Mouse (Mus musculus): ENCODE measurements around the gene Olfr555. TPM values are rescaled to one million over a fixed set of nuclear protein-coding genes. Genes with fewer than 3 reads are reported as not detected.
"Not testable (repeated sequence)": the region's sequence is repeated elsewhere in the genome, so short reads cannot be mapped to it uniquely, and the experiment has no call there.

The Olfr555 gene
- total RNA-seq (2014; rRNA removed; ENCODE audit: low replicate concordance) = not detected in 2 replicates
- not detected in 2 replicates for polyA plus RNA-seq (2015; fragmentation: Nextera tagmentation; extraction: Ambion mirVana)

DNA sequence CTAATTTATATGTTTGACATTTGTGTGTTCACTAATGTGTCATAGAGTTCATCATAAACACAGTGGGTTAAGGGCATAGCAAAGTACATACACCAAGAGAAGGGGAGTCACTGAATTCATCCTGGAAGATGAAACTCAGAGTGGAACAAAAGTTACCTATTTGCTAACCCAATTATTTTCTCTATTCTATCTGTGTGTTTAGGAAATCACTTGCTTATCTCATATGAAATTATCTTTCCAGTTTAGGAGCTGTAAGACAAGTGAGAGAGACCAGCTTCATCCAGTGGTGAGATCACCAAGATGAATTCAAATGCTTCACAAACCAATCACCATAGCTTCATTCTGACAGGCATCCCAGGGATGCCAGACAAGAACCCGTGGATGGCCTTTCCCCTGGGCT, at the start of gene Olfr555:
TSS of gene Olfr555 (plus strand) at position 301 of the 400 bp plus-strand sequence.
- H3K9me3 ChIP-seq (replicated peaks; ENCODE audit: control insufficient read depth, low read length) = no peaks in the 10 kb centered on the region
- no peaks in the 10 kb centered on the region for H3K4me1 ChIP-seq (ENCODE audit: control insufficient read depth, insufficient read depth)
- no peaks in the 10 kb centered on the region for H3K27me3 ChIP-seq (ENCODE audit: control insufficient read depth, insufficient read depth, low read length)
- H3K36me3 ChIP-seq (replicated peaks; ENCODE audit: control insufficient read depth, insufficient read depth, low read length) = no peaks in the 10 kb centered on the region
- no peak within 1 kb of the TSS for H3K4me3 ChIP-seq (ENCODE audit: low read depth, low read length)
- DNase-seq (ENCODE audit: low spot score) = no peak
- H3K4me2 ChIP-seq (ENCODE audit: low read depth, low read length) = no peak within 1 kb of the TSS
- TF ChIP-seq EP300 (IDR thresholded peaks at IDR 0.05; ENCODE audit: low read depth) (no peak), CTCF (IDR thresholded peaks at IDR 0.05; ENCODE audit: low read depth) (no peak)
- H3K27ac ChIP-seq (ENCODE audit: low read depth) = no peak within 1 kb of the TSS
- 56% methylated on average over 1 of the region's 1 CpGs for WGBS
- no peak for ATAC-seq (ENCODE audit: insufficient read depth, low read depth)
- H3K9ac ChIP-seq (replicated peaks; ENCODE audit: low read depth, low read length) = no peak within 1 kb of the TSS

GRCm38 (mm10) chr7:102618118-102618517, 40.5 kb upstream of the Olfr555 start, which contains the start of gene Olfr553:
TSS of gene Olfr553 (minus strand) at chr7:102618218.
- no peak for ATAC-seq (ENCODE audit: insufficient read depth, low read depth)

DNA sequence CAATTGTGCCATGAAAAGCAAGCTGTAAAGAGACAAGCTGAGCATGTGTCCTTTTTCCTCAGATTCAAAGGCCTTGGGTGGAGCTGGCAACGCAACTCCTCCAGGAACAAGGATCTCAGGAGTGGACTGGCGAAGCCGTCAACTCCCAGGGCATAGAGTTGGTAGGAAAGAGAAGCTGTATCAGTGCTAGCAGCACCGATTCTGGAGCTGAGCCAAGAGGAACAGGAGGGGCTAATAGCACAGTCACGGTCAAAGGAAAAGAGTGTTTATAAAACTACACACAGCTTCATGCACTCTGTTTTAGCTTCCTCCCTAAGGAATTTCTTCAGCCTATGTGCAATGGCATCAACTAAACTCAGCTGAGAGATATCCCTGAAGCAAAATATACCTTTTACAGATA, 39.0 kb upstream of the Olfr555 start:
- H3K27ac ChIP-seq (ENCODE audit: low read depth) = no peak overlapping the region
- no peaks in the 10 kb centered on the region for H3K27me3 ChIP-seq (ENCODE audit: control insufficient read depth, insufficient read depth, low read length)
- H3K4me3 ChIP-seq (ENCODE audit: low read depth, low read length) = no peak overlapping the region
- ATAC-seq (ENCODE audit: insufficient read depth, low read depth) (no peak), DNase-seq (ENCODE audit: low spot score) (no peak)
- TF ChIP-seq CTCF (IDR thresholded peaks at IDR 0.05; ENCODE audit: low read depth) (no peak), EP300 (IDR thresholded peaks at IDR 0.05; ENCODE audit: low read depth) (no peak)
- 19% methylated on average over 5 of the region's 5 CpGs for WGBS
- no peaks in the 10 kb centered on the region for H3K36me3 ChIP-seq (replicated peaks; ENCODE audit: control insufficient read depth, insufficient read depth, low read length)
- H3K4me1 ChIP-seq (ENCODE audit: control insufficient read depth, insufficient read depth) = no peaks in the 10 kb centered on the region
- no peaks in the 10 kb centered on the region for H3K9me3 ChIP-seq (replicated peaks; ENCODE audit: control insufficient read depth, low read length)
- H3K9ac ChIP-seq (replicated peaks; ENCODE audit: low read depth, low read length) = no peak overlapping the region
- H3K4me2 ChIP-seq (ENCODE audit: low read depth, low read length) = no peak overlapping the region

More at GRCm38 (mm10) chr7:102618118-102618517, 40.5 kb upstream of the Olfr555 start, which contains the start of gene Olfr553:
- Histone ChIP-seq H3K4me3 (ENCODE audit: low read depth, low read length) (no peak within 1 kb of the TSS), H3K27ac (ENCODE audit: low read depth) (no peak within 1 kb of the TSS), H3K4me1 (ENCODE audit: control insufficient read depth, insufficient read depth) (no peaks in the 10 kb centered on the region), H3K27me3 (ENCODE audit: control insufficient read depth, insufficient read depth, low read length) (no peaks in the 10 kb centered on the region), H3K9ac (replicated peaks; ENCODE audit: low read depth, low read length) (no peak within 1 kb of the TSS), H3K4me2 (ENCODE audit: low read depth, low read length) (no peak within 1 kb of the TSS), H3K9me3 (replicated peaks; ENCODE audit: control insufficient read depth, low read length) (no peaks in the 10 kb centered on the region), H3K36me3 (replicated peaks; ENCODE audit: control insufficient read depth, insufficient read depth, low read length) (no peaks in the 10 kb centered on the region)
- TF ChIP-seq EP300 (IDR thresholded peaks at IDR 0.05; ENCODE audit: low read depth) (no peak), CTCF (IDR thresholded peaks at IDR 0.05; ENCODE audit: low read depth) (no peak)
- DNase-seq (ENCODE audit: low spot score) = no peak

GRCm38 (mm10) chr7:102620368-102620767, 38.3 kb upstream of the Olfr555 start:
- DNase-seq (ENCODE audit: low spot score); ATAC-seq (ENCODE audit: insufficient read depth, low read depth); H3K9ac ChIP-seq (replicated peaks; ENCODE audit: low read depth, low read length); H3K4me3 ChIP-seq (ENCODE audit: low read depth, low read length); H3K27ac ChIP-seq (ENCODE audit: low read depth); H3K9me3 ChIP-seq (replicated peaks; ENCODE audit: control insufficient read depth, low read length); H3K4me2 ChIP-seq (ENCODE audit: low read depth, low read length); H3K4me1 ChIP-seq (ENCODE audit: control insufficient read depth, insufficient read depth); H3K27me3 ChIP-seq (ENCODE audit: control insufficient read depth, insufficient read depth, low read length); H3K36me3 ChIP-seq (replicated peaks; ENCODE audit: control insufficient read depth, insufficient read depth, low read length): not testable (repeated sequence)
- 78% methylated on average over 17 of the region's 19 CpGs for WGBS

DNA sequence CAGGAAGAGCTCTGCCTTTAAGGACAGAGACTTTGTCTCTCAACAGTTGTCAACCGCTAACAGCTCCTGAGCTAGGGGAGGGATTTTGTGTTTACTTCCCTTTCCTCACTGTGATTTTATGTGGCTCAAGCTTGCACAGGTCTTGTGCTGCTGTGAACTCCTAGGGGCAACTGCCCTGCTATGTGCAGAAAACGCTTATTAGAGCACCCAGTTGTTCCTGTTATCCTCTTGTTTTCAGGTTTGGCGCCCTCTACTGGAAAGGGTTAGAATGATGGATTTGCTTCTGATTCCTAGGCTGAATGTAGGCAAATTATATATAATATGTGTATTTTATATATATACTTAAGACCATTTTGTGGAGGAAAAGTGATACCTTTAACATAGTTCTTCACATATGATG, 22.0 kb upstream of the Olfr555 start:
- Histone ChIP-seq H3K9me3 (replicated peaks; ENCODE audit: control insufficient read depth, low read length) (no peaks in the 10 kb centered on the region), H3K4me3 (ENCODE audit: low read depth, low read length) (no peak overlapping the region), H3K36me3 (replicated peaks; ENCODE audit: control insufficient read depth, insufficient read depth, low read length) (no peaks in the 10 kb centered on the region), H3K27ac (ENCODE audit: low read depth) (no peak overlapping the region), H3K4me2 (ENCODE audit: low read depth, low read length) (no peak overlapping the region), H3K27me3 (ENCODE audit: control insufficient read depth, insufficient read depth, low read length) (no peaks in the 10 kb centered on the region), H3K4me1 (ENCODE audit: control insufficient read depth, insufficient read depth) (no peaks in the 10 kb centered on the region), H3K9ac (replicated peaks; ENCODE audit: low read depth, low read length) (no peak overlapping the region)
- 32% methylated on average over 3 of the region's 3 CpGs for WGBS
- TF ChIP-seq CTCF (IDR thresholded peaks at IDR 0.05; ENCODE audit: low read depth) (peak; percentile 63), EP300 (IDR thresholded peaks at IDR 0.05; ENCODE audit: low read depth) (no peak)
- DNase-seq (ENCODE audit: low spot score) (no peak), ATAC-seq (ENCODE audit: insufficient read depth, low read depth) (no peak)

DNA sequence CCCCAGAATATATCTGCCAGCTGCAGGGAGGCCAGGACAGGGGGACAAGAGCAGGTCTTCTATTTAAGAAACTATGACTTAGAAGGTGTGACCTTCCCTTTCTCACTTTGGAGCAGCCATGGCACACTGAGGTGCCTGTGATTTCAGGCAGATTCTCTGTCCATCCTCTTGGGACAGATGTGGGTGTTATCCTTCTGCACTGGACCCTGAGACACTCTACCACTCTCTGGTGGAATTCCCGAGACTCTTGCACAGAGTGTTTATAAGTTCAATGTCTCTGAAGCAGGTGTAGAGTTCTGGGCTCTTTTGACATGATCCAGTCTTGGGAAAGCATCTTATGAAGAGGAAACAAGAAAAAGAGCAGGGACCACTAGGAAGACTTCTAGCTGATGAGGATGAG, 20.5 kb upstream of the Olfr555 start, which contains the start of gene Olfr554:
TSS of gene Olfr554 (plus strand) at position 301 of the 400 bp plus-strand sequence.
- WGBS = 68% methylated on average over 1 of the region's 1 CpGs
- Histone ChIP-seq H3K9ac (replicated peaks; ENCODE audit: low read depth, low read length) (no peak within 1 kb of the TSS), H3K4me1 (ENCODE audit: control insufficient read depth, insufficient read depth) (no peaks in the 10 kb centered on the region), H3K4me3 (ENCODE audit: low read depth, low read length) (no peak within 1 kb of the TSS), H3K36me3 (replicated peaks; ENCODE audit: control insufficient read depth, insufficient read depth, low read length) (no peaks in the 10 kb centered on the region), H3K27ac (ENCODE audit: low read depth) (no peak within 1 kb of the TSS), H3K4me2 (ENCODE audit: low read depth, low read length) (no peak within 1 kb of the TSS), H3K9me3 (replicated peaks; ENCODE audit: control insufficient read depth, low read length) (no peaks in the 10 kb centered on the region), H3K27me3 (ENCODE audit: control insufficient read depth, insufficient read depth, low read length) (no peaks in the 10 kb centered on the region)
- DNase-seq (ENCODE audit: low spot score) (no peak), ATAC-seq (ENCODE audit: insufficient read depth, low read depth) (no peak)
- TF ChIP-seq CTCF (IDR thresholded peaks at IDR 0.05; ENCODE audit: low read depth) (no peak), EP300 (IDR thresholded peaks at IDR 0.05; ENCODE audit: low read depth) (no peak)

- not testable (repeated sequence) for H3K9me3 ChIP-seq (replicated peaks; ENCODE audit: control insufficient read depth, low read length); H3K4me2 ChIP-seq (ENCODE audit: low read depth, low read length); H3K36me3 ChIP-seq (replicated peaks; ENCODE audit: control insufficient read depth, insufficient read depth, low read length); H3K27me3 ChIP-seq (ENCODE audit: control insufficient read depth, insufficient read depth, low read length); H3K4me3 ChIP-seq (ENCODE audit: low read depth, low read length); H3K27ac ChIP-seq (ENCODE audit: low read depth); ATAC-seq (ENCODE audit: insufficient read depth, low read depth); DNase-seq (ENCODE audit: low spot score); H3K4me1 ChIP-seq (ENCODE audit: control insufficient read depth, insufficient read depth); H3K9ac ChIP-seq (replicated peaks; ENCODE audit: low read depth, low read length)
- 33% methylated on average over 3 of the region's 4 CpGs for WGBS
Observed at GRCm38 (mm10) chr7:102644945-102645344, 13.7 kb upstream of the Olfr555 start.

Measured in heart, postnatal 0 days (tissue).